7 mouse cellular contexts compared by ENCODE assay signal in the genomic region with DNA sequence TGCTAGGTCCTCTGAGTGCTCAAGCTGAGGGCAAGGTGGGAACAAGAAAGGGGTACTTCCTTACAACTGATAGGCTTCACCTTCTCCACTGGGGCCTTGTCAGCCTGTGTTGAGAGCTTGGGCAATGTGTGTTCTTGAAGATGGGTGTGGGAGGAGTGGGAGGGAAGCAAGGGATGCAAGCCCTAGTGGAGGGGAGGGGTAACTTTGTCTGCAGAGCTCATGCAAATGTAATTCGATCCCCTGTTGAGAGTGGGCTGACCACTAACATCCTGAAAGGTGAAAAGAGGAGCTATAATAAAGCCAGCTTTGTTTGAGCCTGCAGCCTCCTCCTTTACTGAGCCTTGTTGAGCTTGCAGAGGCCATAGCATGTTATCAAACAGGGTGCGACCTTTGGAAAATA. TPM values are rescaled to one million over a fixed set of nuclear protein-coding genes. Genes with fewer than 3 reads are reported as not detected.
DNase-seq lines count a peak whose midpoint lies in the region; ATAC-seq lines count a peak whose summit lies in the region.
"Not testable (repeated sequence)": the region's sequence is repeated elsewhere in the genome, so short reads cannot be mapped to it uniquely, and the experiment has no call there.

No protein-coding gene starts in this region.

- 43% methylated on average over 2 of the region's 2 CpGs for whole genome bisulfite sequencing in embryonic facial prominence, embryonic 12.5 days
- WGBS in heart, embryonic 11.5 days (ENCODE audit: insufficient replicate concordance), result 43% methylated on average over 1 of the region's 2 CpGs
- 38% methylated on average over 2 of the region's 2 CpGs for WGBS in kidney, embryonic 14.5 days
- WGBS in limb, embryonic 12.5 days, result 65% methylated on average over 1 of the region's 2 CpGs
- WGBS in neural tube, embryonic 14.5 days, result 21% methylated on average over 1 of the region's 2 CpGs

- ATAC-seq in embryonic facial prominence, embryonic 12.5 days (ENCODE audit: insufficient number of reproducible peaks, insufficient read depth, low FRiP score, low TSS enrichment), result peak; percentile 41; the same call in 1 of the 2 replicates
- ATAC-seq in heart, embryonic 11.5 days (replicated peaks; ENCODE audit: insufficient number of reproducible peaks, low FRiP score, low TSS enrichment), result 0 out of 2 replicates have a peak, but pooled peaks have one; percentile 22
- peak; percentile 93 for ATAC-seq in kidney, embryonic 14.5 days (ENCODE audit: low FRiP score, low TSS enrichment)
- ATAC-seq in limb, embryonic 12.5 days (ENCODE audit: insufficient number of reproducible peaks, insufficient read depth, low FRiP score, low TSS enrichment, low read depth), result not testable (repeated sequence)
- 0 out of 2 replicates have a peak, but pooled peaks have one; percentile 37 for ATAC-seq in megakaryocyte-erythroid progenitor cell, adult 5-6 weeks (replicated peaks; ENCODE audit: low FRiP score, low TSS enrichment, poor library complexity, severe bottlenecking)
- peak; percentile 17; the same call in 1 of the 2 replicates for ATAC-seq in neural tube, embryonic 14.5 days (ENCODE audit: low read depth)

- H3K4me2 ChIP-seq in embryonic facial prominence, embryonic 12.5 days (replicated peaks); heart, embryonic 11.5 days; kidney, embryonic 14.5 days (replicated peaks; ENCODE audit: low read depth, low read length); limb, embryonic 12.5 days; neural tube, embryonic 14.5 days (ENCODE audit: low read depth, low read length): not testable (repeated sequence)

- H3K9ac ChIP-seq in embryonic facial prominence, embryonic 12.5 days; heart, embryonic 11.5 days (ENCODE audit: low read depth, low read length); kidney, embryonic 14.5 days (ENCODE audit: low read depth, low read length); limb, embryonic 12.5 days (replicated peaks); neural tube, embryonic 14.5 days (replicated peaks; ENCODE audit: low read depth, low read length): not testable (repeated sequence)

- not testable (repeated sequence) for H3K9me3 ChIP-seq in embryonic facial prominence, embryonic 12.5 days; heart, embryonic 11.5 days (replicated peaks; ENCODE audit: control insufficient read depth, low read length); kidney, embryonic 14.5 days (ENCODE audit: control insufficient read depth, low read length); limb, embryonic 12.5 days; neural tube, embryonic 14.5 days (ENCODE audit: control insufficient read depth, low read length)

- not testable (repeated sequence) for H3K4me1 ChIP-seq in embryonic facial prominence, embryonic 12.5 days; heart, embryonic 11.5 days (ENCODE audit: control insufficient read depth, insufficient read depth, low read length); kidney, embryonic 14.5 days (ENCODE audit: control insufficient read depth, insufficient read depth, low read length); limb, embryonic 12.5 days (replicated peaks); neural tube, embryonic 14.5 days (ENCODE audit: control insufficient read depth, insufficient read depth, low read length)

- peak; percentile 57 for DNase-seq in R1 (ENCODE audit: low read depth, low spot score)

- not testable (repeated sequence) for H3K27me3 ChIP-seq in embryonic facial prominence, embryonic 12.5 days; heart, embryonic 11.5 days (ENCODE audit: control insufficient read depth, insufficient read depth, low read length); kidney, embryonic 14.5 days (ENCODE audit: control insufficient read depth, insufficient read depth, low read length); limb, embryonic 12.5 days; neural tube, embryonic 14.5 days (ENCODE audit: control insufficient read depth, insufficient read depth, low read length)

- not testable (repeated sequence) for H3K36me3 ChIP-seq in embryonic facial prominence, embryonic 12.5 days; heart, embryonic 11.5 days (ENCODE audit: control insufficient read depth, insufficient read depth, low read length); kidney, embryonic 14.5 days (ENCODE audit: control insufficient read depth, insufficient read depth, low read length); neural tube, embryonic 14.5 days (ENCODE audit: control insufficient read depth, insufficient read depth, low read length)
- H3K36me3 ChIP-seq in limb, embryonic 12.5 days, result peaks cover 13% of the 10 kb centered on the region; the same call in 1 of the 2 replicates

- not testable (repeated sequence) for H3K4me3 ChIP-seq in embryonic facial prominence, embryonic 12.5 days; heart, embryonic 11.5 days (ENCODE audit: low read depth, low read length); kidney, embryonic 14.5 days (ENCODE audit: low read length); limb, embryonic 12.5 days (replicated peaks); neural tube, embryonic 14.5 days (ENCODE audit: low read depth, low read length)

- H3K27ac ChIP-seq in embryonic facial prominence, embryonic 12.5 days; heart, embryonic 11.5 days (ENCODE audit: low read depth, low read length); kidney, embryonic 14.5 days (ENCODE audit: low read depth, low read length); neural tube, embryonic 14.5 days (ENCODE audit: low read depth, low read length): not testable (repeated sequence)
- 0 out of 2 replicates have a peak overlapping the region, but pooled peaks have one; percentile 35 for H3K27ac ChIP-seq in limb, embryonic 12.5 days

RNA-seq across cellular contexts. Expression of a gene that starts 6.0 kb away (rescaled TPM):
- 63.2 and 68.7 TPM in 2 replicates for polyA plus RNA-seq in embryonic facial prominence, embryonic 12.5 days (2016; fragmentation: Nextera tagmentation; extraction: Ambion mirVana)
- polyA plus RNA-seq in heart, embryonic 11.5 days (2014; fragmentation: Nextera tagmentation; extraction: Ambion mirVana), result 36.1 and 40.5 TPM in 2 replicates
- 37.7 and 39.7 TPM in 2 replicates for polyA plus RNA-seq in kidney, embryonic 14.5 days (2014; fragmentation: Nextera tagmentation; extraction: Ambion mirVana)
- polyA plus RNA-seq in limb, embryonic 12.5 days (2016; fragmentation: Nextera tagmentation; extraction: Ambion mirVana), result 59.1 and 66.5 TPM in 2 replicates
- 4.4 and 4.5 TPM in 2 replicates for total RNA-seq in megakaryocyte-erythroid progenitor cell, adult 5-6 weeks (2014; fragmentation: Nextera tagmentation)
- 10.6 and 19.0 TPM in 2 replicates for total RNA-seq in megakaryocyte-erythroid progenitor cell, adult 5-6 weeks (2017)
- 85.4 and 94.6 TPM in 2 replicates for polyA plus RNA-seq in neural tube, embryonic 14.5 days (2014; fragmentation: Nextera tagmentation; extraction: Ambion mirVana)

RNA-seq across cellular contexts. Expression of a gene that starts 27.5 kb away (rescaled TPM):
- 34.4 and 35.7 TPM in 2 replicates for polyA plus RNA-seq in embryonic facial prominence, embryonic 12.5 days (2016; fragmentation: Nextera tagmentation; extraction: Ambion mirVana)
- 16.6 and 18.4 TPM in 2 replicates for polyA plus RNA-seq in heart, embryonic 11.5 days (2014; fragmentation: Nextera tagmentation; extraction: Ambion mirVana)
- polyA plus RNA-seq in kidney, embryonic 14.5 days (2014; fragmentation: Nextera tagmentation; extraction: Ambion mirVana), result 15.1 and 20.3 TPM in 2 replicates
- 31.0 and 35.9 TPM in 2 replicates for polyA plus RNA-seq in limb, embryonic 12.5 days (2016; fragmentation: Nextera tagmentation; extraction: Ambion mirVana)
- 5.5 and 11.5 TPM in 2 replicates for total RNA-seq in megakaryocyte-erythroid progenitor cell, adult 5-6 weeks (2014; fragmentation: Nextera tagmentation)
- total RNA-seq in megakaryocyte-erythroid progenitor cell, adult 5-6 weeks (2017), result 5.4 and 11.2 TPM in 2 replicates
- polyA plus RNA-seq in neural tube, embryonic 14.5 days (2014; fragmentation: Nextera tagmentation; extraction: Ambion mirVana), result 36.6 and 37.0 TPM in 2 replicates

RNA-seq across cellular contexts. Expression of a gene that starts 32.6 kb away (rescaled TPM):
- polyA plus RNA-seq in embryonic facial prominence, embryonic 12.5 days (2016; fragmentation: Nextera tagmentation; extraction: Ambion mirVana), result 66.6 and 72.2 TPM in 2 replicates
- polyA plus RNA-seq in heart, embryonic 11.5 days (2014; fragmentation: Nextera tagmentation; extraction: Ambion mirVana), result 82.0 and 94.0 TPM in 2 replicates
- polyA plus RNA-seq in kidney, embryonic 14.5 days (2014; fragmentation: Nextera tagmentation; extraction: Ambion mirVana), result 34.0 and 56.3 TPM in 2 replicates
- polyA plus RNA-seq in limb, embryonic 12.5 days (2016; fragmentation: Nextera tagmentation; extraction: Ambion mirVana), result 60.1 and 63.6 TPM in 2 replicates
- total RNA-seq in megakaryocyte-erythroid progenitor cell, adult 5-6 weeks (2014; fragmentation: Nextera tagmentation), result 14.6 and 21.8 TPM in 2 replicates
- total RNA-seq in megakaryocyte-erythroid progenitor cell, adult 5-6 weeks (2017), result 13.5 and 16.2 TPM in 2 replicates
- polyA plus RNA-seq in neural tube, embryonic 14.5 days (2014; fragmentation: Nextera tagmentation; extraction: Ambion mirVana), result 95.3 and 100 TPM in 2 replicates

RNA-seq across cellular contexts. Expression of a gene that starts 37.4 kb away (rescaled TPM):
- 6.2 and 7.0 TPM in 2 replicates for polyA plus RNA-seq in embryonic facial prominence, embryonic 12.5 days (2016; fragmentation: Nextera tagmentation; extraction: Ambion mirVana)
- 4.6 and 5.1 TPM in 2 replicates for polyA plus RNA-seq in heart, embryonic 11.5 days (2014; fragmentation: Nextera tagmentation; extraction: Ambion mirVana)
- 5.3 and 5.5 TPM in 2 replicates for polyA plus RNA-seq in kidney, embryonic 14.5 days (2014; fragmentation: Nextera tagmentation; extraction: Ambion mirVana)
- polyA plus RNA-seq in limb, embryonic 12.5 days (2016; fragmentation: Nextera tagmentation; extraction: Ambion mirVana), result 7.3 and 7.6 TPM in 2 replicates
- 0.30 TPM in 1 of 2 replicates, not detected in the other for total RNA-seq in megakaryocyte-erythroid progenitor cell, adult 5-6 weeks (2014; fragmentation: Nextera tagmentation)
- total RNA-seq in megakaryocyte-erythroid progenitor cell, adult 5-6 weeks (2017), result 0.05 and 0.34 TPM in 2 replicates
- 6.0 and 7.1 TPM in 2 replicates for polyA plus RNA-seq in neural tube, embryonic 14.5 days (2014; fragmentation: Nextera tagmentation; extraction: Ambion mirVana)
